Mouse (Mus musculus) hindbrain, postnatal 0 days (tissue): ENCODE data around the gene Tmem132b. TPM values are rescaled to one million over a fixed set of nuclear protein-coding genes. Genes with fewer than 3 reads are reported as not detected.

Source experiments
- ATAC-seq: fragments of 200-750 bp; cut with Nextera tagmentation; 2 replicates; pipeline ENCODE4 v1.8.0; 2017; ENCODE audit warnings: mild to moderate bottlenecking, moderate TSS enrichment, moderate library complexity
- DNase-seq: peaks from one replicate; pipeline ENCODE4 v3.0.0-alpha.2; 2015; ENCODE audit warnings: low spot score
- H3K27ac ChIP-seq: fragments of 300-500 bp; sonication (generic); 2 replicates; pipeline ENCODE4 v1.5.1; 2014; ENCODE audit warnings: mild to moderate bottlenecking
- H3K27me3 ChIP-seq: fragments of 300-500 bp; sonication (generic); 2 replicates; pipeline ENCODE4 v1.6.1; 2014; ENCODE audit warnings: low read length, mixed read lengths; ENCODE audit not compliant: insufficient read depth
- H3K36me3 ChIP-seq: fragments of 300-500 bp; sonication (generic); 2 replicates; pipeline ENCODE4 v1.6.1; 2014; ENCODE audit warnings: low read length, mixed read lengths; ENCODE audit not compliant: insufficient read depth
- H3K4me1 ChIP-seq: fragments of 300-500 bp; sonication (generic); 2 replicates; pipeline ENCODE4 v1.6.1; 2014; ENCODE audit warnings: antibody characterized with exemption, low read length, mixed read lengths; ENCODE audit not compliant: insufficient read depth
- H3K4me2 ChIP-seq: fragments of 300-500 bp; sonication (generic); 2 replicates; pipeline ENCODE4 v1.6.1; 2014; ENCODE audit warnings: low read depth, mild to moderate bottlenecking, low read length, moderate library complexity, mixed read lengths
- H3K4me3 ChIP-seq: fragments of 300-500 bp; sonication (generic); 2 replicates; pipeline ENCODE4 v1.5.1; 2014; ENCODE audit warnings: low read length
- H3K9ac ChIP-seq: fragments of 300-500 bp; sonication (generic); replicated peaks from 2 replicates; pipeline ENCODE4 v1.6.1; 2014; ENCODE audit warnings: mild to moderate bottlenecking, low read length, moderate library complexity, mixed read lengths
- H3K9me3 ChIP-seq: fragments of 300-500 bp; sonication (generic); 2 replicates; pipeline ENCODE4 v1.6.1; 2016; ENCODE audit warnings: low read length, mixed read lengths
- CTCF ChIP-seq: IDR thresholded peaks from 2 replicates; pipeline ENCODE4 v1.5.1; 2016; ENCODE audit warnings: antibody characterized with exemption, control low read depth, low read depth
- WGBS: fragments of 180-500 bp; shearing (Covaris S2); extraction: QIAGEN DNeasy Blood & Tissue Kit; methylation state at CpG from one replicate; pipeline ENCODE4 v1.1.7; 2014; 5-methylcytosine and 5-hydroxymethylcytosine counted together
- polyA plus RNA-seq: library from polyadenylated mRNA; unstranded; fragments of >200 nt; fragmentation: Nextera tagmentation; extraction: Ambion mirVana; gene quantifications from 2 replicates; pipeline ENCODE4 v1.2.1, GENCODE M21; 2015
- total RNA-seq: library from RNA; depleted of rRNA; stranded (reverse); fragments of >200 nt; gene quantifications from 2 replicates; pipeline ENCODE4 v1.2.3, GENCODE M21; 2014

Gene Tmem132b
- total and polyA plus RNA-seq, 2 experiments from 2014 or later, result 6.9 to 45.9 TPM

DNA sequence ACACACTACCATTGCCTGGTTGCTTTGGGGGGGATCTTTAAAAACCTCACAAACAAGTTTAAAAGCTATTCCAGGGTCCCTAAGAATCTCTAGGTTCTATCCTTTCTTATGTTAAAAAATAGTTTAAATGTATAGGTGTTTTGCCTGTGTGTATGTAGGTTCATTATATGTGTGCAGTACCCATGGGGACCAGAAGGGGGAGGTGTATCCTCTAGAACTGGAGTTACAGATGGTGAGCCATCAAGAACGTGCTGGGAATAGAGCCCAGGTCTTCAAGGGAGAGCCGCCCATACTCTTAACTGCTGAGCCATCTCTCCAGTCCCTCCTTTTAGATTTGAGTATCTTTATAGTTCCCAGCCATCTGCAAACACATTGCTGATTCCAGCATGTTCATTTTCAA is 13.5 kb downstream of the Tmem132b start:
- peak; percentile 22; the same call in 1 of the 2 replicates for TF ChIP-seq CTCF
- Histone ChIP-seq H3K4me2 (no peak overlapping the region), H3K4me3 (no peak overlapping the region), H3K4me1 (no peaks in the 10 kb centered on the region), H3K27me3 (no peaks in the 10 kb centered on the region), H3K36me3 (no peaks in the 10 kb centered on the region), H3K9me3 (no peaks in the 10 kb centered on the region), H3K27ac (no peak overlapping the region), H3K9ac (no peak overlapping the region)
- ATAC-seq (no peak), DNase-seq (no peak)
- 92% methylated on average over 2 of the region's 2 CpGs for WGBS

GRCm38 (mm10) chr5:125546293-125546692 is 14.7 kb downstream of the Tmem132b start:
- Histone ChIP-seq H3K36me3 (no peaks in the 10 kb centered on the region), H3K9ac (no peak overlapping the region), H3K27me3 (no peaks in the 10 kb centered on the region), H3K4me2 (peak overlapping the region; percentile 10; the same call in 1 of the 2 replicates), H3K9me3 (no peaks in the 10 kb centered on the region), H3K27ac (no peak overlapping the region), H3K4me1 (no peaks in the 10 kb centered on the region), H3K4me3 (no peak overlapping the region)
- TF ChIP-seq CTCF, result no peak
- ATAC-seq (no peak), DNase-seq (peak; percentile 17)
- WGBS, result 17% methylated on average over 13 of the region's 13 CpGs

GRCm38 (mm10) chr5:125549750-125550489 is 18.3 kb downstream of the Tmem132b start:
- Histone ChIP-seq H3K27ac (no peak overlapping the region), H3K4me2 (no peak overlapping the region), H3K27me3 (no peaks in the 10 kb centered on the region), H3K4me1 (no peaks in the 10 kb centered on the region), H3K9ac (no peak overlapping the region), H3K9me3 (no peaks in the 10 kb centered on the region), H3K4me3 (no peak overlapping the region), H3K36me3 (no peaks in the 10 kb centered on the region)
- 20% methylated on average over 11 of the region's 11 CpGs for WGBS
- TF ChIP-seq CTCF, result no peak
- ATAC-seq, result no peak
- no peak for DNase-seq

DNA sequence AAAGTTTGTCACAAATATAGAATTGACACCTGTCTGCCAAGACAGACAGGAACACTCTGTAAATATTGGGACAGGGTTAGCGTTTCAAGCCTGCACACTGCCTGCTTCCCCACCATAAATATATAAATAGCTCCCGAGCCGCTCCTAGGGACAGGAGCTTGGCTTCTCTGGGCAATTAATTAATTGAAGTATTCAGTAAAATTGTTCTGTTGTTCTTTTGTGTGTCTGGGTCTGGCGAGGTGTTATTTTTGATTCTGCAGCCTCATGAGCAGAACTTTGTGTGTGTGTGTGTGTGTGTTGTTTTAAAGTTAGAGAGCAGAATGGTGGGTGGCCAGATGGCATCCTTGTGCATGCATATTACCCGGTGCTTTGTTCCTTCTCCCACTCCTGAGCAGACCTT is 24.2 kb downstream of the Tmem132b start:
- no peak overlapping the region for H3K27ac ChIP-seq
- ATAC-seq (no peak), DNase-seq (no peak)
- H3K4me3 ChIP-seq, result no peak overlapping the region
- TF ChIP-seq CTCF, result no peak
- no peaks in the 10 kb centered on the region for H3K4me1 ChIP-seq
- no peaks in the 10 kb centered on the region for H3K27me3 ChIP-seq
- no peaks in the 10 kb centered on the region for H3K9me3 ChIP-seq
- H3K9ac ChIP-seq, result no peak overlapping the region
- no peak overlapping the region for H3K4me2 ChIP-seq
- WGBS, result 76% methylated on average over 5 of the region's 5 CpGs
- H3K36me3 ChIP-seq, result no peaks in the 10 kb centered on the region

DNA sequence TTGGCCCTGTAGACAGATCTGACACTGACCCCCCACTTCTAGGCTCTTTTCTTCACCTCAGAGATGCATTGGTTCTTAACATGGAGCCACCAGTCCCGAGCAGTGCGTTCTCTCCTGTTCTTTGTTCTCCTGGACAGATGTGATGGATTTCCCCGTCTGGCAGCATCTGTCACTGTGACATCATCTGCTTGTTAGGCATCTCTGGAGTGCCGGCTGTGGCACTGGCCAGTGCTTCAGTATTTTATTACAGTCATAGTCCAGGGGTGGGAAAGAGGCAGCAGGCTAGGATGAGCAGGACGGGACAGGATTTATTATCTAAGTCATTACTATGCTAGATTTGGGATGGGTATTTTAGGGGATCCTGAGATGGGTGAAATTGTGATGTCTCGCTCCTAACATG is 31.9 kb downstream of the Tmem132b start:
- TF ChIP-seq CTCF, result no peak
- no peak overlapping the region for H3K27ac ChIP-seq
- no peak overlapping the region for H3K9ac ChIP-seq
- no peaks in the 10 kb centered on the region for H3K36me3 ChIP-seq
- no peaks in the 10 kb centered on the region for H3K4me1 ChIP-seq
- H3K4me2 ChIP-seq, result no peak overlapping the region
- ATAC-seq, result no peak
- H3K27me3 ChIP-seq, result no peaks in the 10 kb centered on the region
- 44% methylated on average over 6 of the region's 6 CpGs for WGBS
- 0 out of 2 replicates have a peak, but pooled peaks cover 3% of the 10 kb centered on the region for H3K9me3 ChIP-seq
- H3K4me3 ChIP-seq, result no peak overlapping the region
- DNase-seq, result no peak

GRCm38 (mm10) chr5:125565725-125566124 is 34.2 kb downstream of the Tmem132b start:
- no peak for DNase-seq
- WGBS, result 68% methylated on average over 11 of the region's 11 CpGs

GRCm38 (mm10) chr5:125568457-125568856 is 36.9 kb downstream of the Tmem132b start:
- ATAC-seq, result no peak
- no peaks in the 10 kb centered on the region for H3K27me3 ChIP-seq
- no peak for DNase-seq
- H3K9ac ChIP-seq, result no peak overlapping the region
- no peaks in the 10 kb centered on the region for H3K36me3 ChIP-seq
- no peak overlapping the region for H3K4me3 ChIP-seq
- no peak overlapping the region for H3K27ac ChIP-seq
- no peaks in the 10 kb centered on the region for H3K9me3 ChIP-seq
- no peak overlapping the region for H3K4me2 ChIP-seq
- no peaks in the 10 kb centered on the region for H3K4me1 ChIP-seq
- TF ChIP-seq CTCF, result no peak

More at GRCm38 (mm10) chr5:125565725-125566124, 34.2 kb downstream of the Tmem132b start:
- no peaks in the 10 kb centered on the region for H3K27me3 ChIP-seq
- no peak overlapping the region for H3K4me2 ChIP-seq
- no peak for ATAC-seq
- no peak overlapping the region for H3K4me3 ChIP-seq
- H3K9ac ChIP-seq, result no peak overlapping the region
- H3K9me3 ChIP-seq, result 0 out of 2 replicates have a peak, but pooled peaks cover 3% of the 10 kb centered on the region
- no peak for TF ChIP-seq CTCF
- no peak overlapping the region for H3K27ac ChIP-seq
- H3K36me3 ChIP-seq, result no peaks in the 10 kb centered on the region
- no peaks in the 10 kb centered on the region for H3K4me1 ChIP-seq
